Mouse (Mus musculus): ENCODE results near the gene Btnl1. TPM values are rescaled to one million over a fixed set of nuclear protein-coding genes. Genes with fewer than 3 reads are reported as not detected.

Btnl1 gene
- polyA plus RNA-seq, 1 experiment from 2014 or later, result not detected

DNA sequence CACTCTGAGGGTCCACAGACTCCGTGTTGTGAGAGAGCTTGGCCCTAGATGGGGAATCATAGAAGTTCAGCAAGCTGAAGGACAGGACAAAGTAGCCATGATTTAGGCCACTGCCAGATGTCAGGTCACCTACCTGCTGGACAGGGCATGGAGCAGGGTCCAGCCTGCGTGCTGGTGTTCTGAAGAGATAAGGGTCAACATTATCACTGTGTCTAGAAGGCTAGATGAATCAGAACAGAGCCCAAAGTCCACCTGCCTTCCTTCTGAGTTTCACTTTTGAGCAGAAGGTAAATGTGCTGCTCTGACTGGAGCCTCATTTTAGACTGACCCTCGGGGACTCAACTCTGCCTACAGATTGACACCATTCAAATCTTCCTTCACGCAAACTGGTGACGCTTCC lies 22.4 kb upstream of the Btnl1 start, which contains the start of gene Btnl2:
Btnl2 (plus strand) TSS at position 284 of the 400 bp plus-strand sequence.
- no peak for ATAC-seq (ENCODE audit: low FRiP score)
- no peak within 1 kb of the TSS for H3K27ac ChIP-seq (ENCODE audit: low read depth, low read length)
- H3K9me3 ChIP-seq (ENCODE audit: control insufficient read depth, low read length), result no peaks in the 10 kb centered on the region
- H3K4me2 ChIP-seq (replicated peaks; ENCODE audit: low read depth, low read length), result no peak within 1 kb of the TSS
- no peaks in the 10 kb centered on the region for H3K4me1 ChIP-seq (replicated peaks; ENCODE audit: control insufficient read depth, insufficient read depth, low read length)
- 88% methylated on average over 5 of the region's 5 CpGs for WGBS
- no peak within 1 kb of the TSS for H3K9ac ChIP-seq (ENCODE audit: low read depth, low read length)
- no peaks in the 10 kb centered on the region for H3K36me3 ChIP-seq (ENCODE audit: control insufficient read depth, insufficient read depth, low read length)
- DNase-seq (ENCODE audit: low spot score), result no peak
- H3K27me3 ChIP-seq (ENCODE audit: control insufficient read depth, insufficient read depth, low read length), result no peaks in the 10 kb centered on the region
- H3K4me3 ChIP-seq (ENCODE audit: low read depth, low read length), result no peak within 1 kb of the TSS

GRCm38 (mm10) chr17:34354940-34355339 lies 22.0 kb upstream of the Btnl1 start:
- Histone ChIP-seq H3K9me3 (ENCODE audit: control insufficient read depth, low read length) (no peaks in the 10 kb centered on the region), H3K27ac (ENCODE audit: low read depth, low read length) (no peak overlapping the region), H3K4me1 (replicated peaks; ENCODE audit: control insufficient read depth, insufficient read depth, low read length) (no peaks in the 10 kb centered on the region), H3K27me3 (ENCODE audit: control insufficient read depth, insufficient read depth, low read length) (no peaks in the 10 kb centered on the region), H3K4me3 (ENCODE audit: low read depth, low read length) (no peak overlapping the region), H3K36me3 (ENCODE audit: control insufficient read depth, insufficient read depth, low read length) (no peaks in the 10 kb centered on the region), H3K9ac (ENCODE audit: low read depth, low read length) (no peak overlapping the region), H3K4me2 (replicated peaks; ENCODE audit: low read depth, low read length) (no peak overlapping the region)
- 90% methylated on average over 1 of the region's 1 CpGs for WGBS
- DNase-seq (ENCODE audit: low spot score) (no peak), ATAC-seq (ENCODE audit: low FRiP score) (no peak)

GRCm38 (mm10) chr17:34362954-34363546 lies 13.9 kb upstream of the Btnl1 start:
- 82% methylated on average over 15 of the region's 15 CpGs for WGBS
- H3K4me3 ChIP-seq (ENCODE audit: low read depth, low read length), result no peak overlapping the region
- ATAC-seq (ENCODE audit: low FRiP score), result no peak

DNA sequence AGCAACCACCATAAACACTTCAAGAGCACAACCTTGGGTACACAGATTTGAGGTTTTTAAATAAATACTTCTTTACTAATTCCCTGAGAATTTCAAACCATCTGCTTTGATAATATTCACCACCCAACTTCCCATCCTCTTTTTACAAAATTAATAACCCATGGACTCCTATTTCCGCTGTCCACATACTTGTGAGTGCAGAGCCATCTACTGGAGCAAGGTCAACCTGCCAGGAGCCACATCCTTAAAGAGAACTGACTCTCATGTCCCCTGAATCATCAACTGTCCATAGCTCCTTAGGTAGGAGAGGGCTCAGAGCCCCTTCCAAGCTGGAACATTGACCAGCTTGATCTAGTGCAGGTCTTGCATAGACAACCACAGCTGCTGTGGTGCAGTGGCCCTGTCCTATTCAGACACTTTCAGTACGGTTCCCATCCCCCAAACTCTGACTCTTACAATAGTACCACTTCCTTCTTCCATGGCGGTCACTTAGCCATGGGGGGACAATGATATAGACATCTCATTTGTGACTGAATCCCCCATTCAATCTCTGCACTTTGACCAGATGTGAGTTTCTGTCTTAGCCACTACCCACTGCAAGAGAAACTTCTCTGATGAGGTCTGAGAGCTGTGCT lies 13.1 kb upstream of the Btnl1 start:
- 86% methylated on average over 3 of the region's 3 CpGs for WGBS
- H3K4me1 ChIP-seq (replicated peaks; ENCODE audit: control insufficient read depth, insufficient read depth, low read length), result no peaks in the 10 kb centered on the region
- H3K4me3 ChIP-seq (ENCODE audit: low read depth, low read length), result no peak overlapping the region
- H3K36me3 ChIP-seq (ENCODE audit: control insufficient read depth, insufficient read depth, low read length), result no peaks in the 10 kb centered on the region
- ATAC-seq (ENCODE audit: low FRiP score), result no peak
- no peaks in the 10 kb centered on the region for H3K9me3 ChIP-seq (ENCODE audit: control insufficient read depth, low read length)
- no peak overlapping the region for H3K27ac ChIP-seq (ENCODE audit: low read depth, low read length)
- no peak overlapping the region for H3K9ac ChIP-seq (ENCODE audit: low read depth, low read length)
- no peaks in the 10 kb centered on the region for H3K27me3 ChIP-seq (ENCODE audit: control insufficient read depth, insufficient read depth, low read length)
- DNase-seq (ENCODE audit: low spot score), result no peak
- no peak overlapping the region for H3K4me2 ChIP-seq (replicated peaks; ENCODE audit: low read depth, low read length)

More at GRCm38 (mm10) chr17:34362954-34363546, 13.9 kb upstream of the Btnl1 start:
- DNase-seq (ENCODE audit: low spot score), result no peak
- no peaks in the 10 kb centered on the region for H3K36me3 ChIP-seq (ENCODE audit: control insufficient read depth, insufficient read depth, low read length)
- H3K9ac ChIP-seq (ENCODE audit: low read depth, low read length), result no peak overlapping the region
- H3K4me1 ChIP-seq (replicated peaks; ENCODE audit: control insufficient read depth, insufficient read depth, low read length), result no peaks in the 10 kb centered on the region
- no peak overlapping the region for H3K27ac ChIP-seq (ENCODE audit: low read depth, low read length)
- H3K9me3 ChIP-seq (ENCODE audit: control insufficient read depth, low read length), result no peaks in the 10 kb centered on the region
- H3K4me2 ChIP-seq (replicated peaks; ENCODE audit: low read depth, low read length), result no peak overlapping the region
- H3K27me3 ChIP-seq (ENCODE audit: control insufficient read depth, insufficient read depth, low read length), result no peaks in the 10 kb centered on the region

DNA sequence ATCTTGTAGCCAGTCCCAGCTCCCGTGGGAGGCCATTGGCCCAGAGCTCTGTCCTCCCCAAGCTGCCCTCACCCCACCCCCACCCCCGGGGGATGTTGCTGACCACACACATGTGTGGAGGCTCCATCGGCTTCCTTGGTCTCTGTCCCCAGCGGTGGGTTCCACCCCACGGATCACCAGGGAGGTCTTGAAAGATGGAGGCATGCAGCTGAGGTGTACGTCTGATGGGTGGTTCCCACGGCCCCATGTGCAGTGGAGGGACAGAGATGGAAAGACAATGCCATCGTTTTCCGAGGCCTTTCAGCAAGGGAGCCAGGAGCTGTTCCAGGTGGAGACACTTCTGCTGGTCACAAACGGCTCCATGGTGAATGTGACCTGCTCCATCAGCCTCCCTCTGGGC lies 11.9 kb upstream of the Btnl1 start:
- Histone ChIP-seq H3K27me3 (ENCODE audit: control insufficient read depth, insufficient read depth, low read length) (no peaks in the 10 kb centered on the region), H3K4me2 (replicated peaks; ENCODE audit: low read depth, low read length) (no peak overlapping the region), H3K9me3 (ENCODE audit: control insufficient read depth, low read length) (no peaks in the 10 kb centered on the region), H3K4me3 (ENCODE audit: low read depth, low read length) (no peak overlapping the region), H3K27ac (ENCODE audit: low read depth, low read length) (no peak overlapping the region), H3K36me3 (ENCODE audit: control insufficient read depth, insufficient read depth, low read length) (no peaks in the 10 kb centered on the region), H3K4me1 (replicated peaks; ENCODE audit: control insufficient read depth, insufficient read depth, low read length) (no peaks in the 10 kb centered on the region), H3K9ac (ENCODE audit: low read depth, low read length) (no peak overlapping the region)
- ATAC-seq (ENCODE audit: low FRiP score), result no peak
- 75% methylated on average over 10 of the region's 10 CpGs for WGBS
- no peak for DNase-seq (ENCODE audit: low spot score)

- H3K4me3 ChIP-seq (ENCODE audit: low read depth, low read length), result no peak overlapping the region
- H3K4me1 ChIP-seq (replicated peaks; ENCODE audit: control insufficient read depth, insufficient read depth, low read length), result no peaks in the 10 kb centered on the region
- WGBS, result 87% methylated on average over 4 of the region's 4 CpGs
- H3K9ac ChIP-seq (ENCODE audit: low read depth, low read length), result no peak overlapping the region
- DNase-seq (ENCODE audit: low spot score) (no peak), ATAC-seq (ENCODE audit: low FRiP score) (no peak)
- no peaks in the 10 kb centered on the region for H3K36me3 ChIP-seq (ENCODE audit: control insufficient read depth, insufficient read depth, low read length)
- no peaks in the 10 kb centered on the region for H3K9me3 ChIP-seq (ENCODE audit: control insufficient read depth, low read length)
- no peak overlapping the region for H3K27ac ChIP-seq (ENCODE audit: low read depth, low read length)
- no peaks in the 10 kb centered on the region for H3K27me3 ChIP-seq (ENCODE audit: control insufficient read depth, insufficient read depth, low read length)
- H3K4me2 ChIP-seq (replicated peaks; ENCODE audit: low read depth, low read length), result no peak overlapping the region
These were observed 6.4 kb upstream of the Btnl1 start for GRCm38 (mm10) chr17:34370563-34370962.

DNA sequence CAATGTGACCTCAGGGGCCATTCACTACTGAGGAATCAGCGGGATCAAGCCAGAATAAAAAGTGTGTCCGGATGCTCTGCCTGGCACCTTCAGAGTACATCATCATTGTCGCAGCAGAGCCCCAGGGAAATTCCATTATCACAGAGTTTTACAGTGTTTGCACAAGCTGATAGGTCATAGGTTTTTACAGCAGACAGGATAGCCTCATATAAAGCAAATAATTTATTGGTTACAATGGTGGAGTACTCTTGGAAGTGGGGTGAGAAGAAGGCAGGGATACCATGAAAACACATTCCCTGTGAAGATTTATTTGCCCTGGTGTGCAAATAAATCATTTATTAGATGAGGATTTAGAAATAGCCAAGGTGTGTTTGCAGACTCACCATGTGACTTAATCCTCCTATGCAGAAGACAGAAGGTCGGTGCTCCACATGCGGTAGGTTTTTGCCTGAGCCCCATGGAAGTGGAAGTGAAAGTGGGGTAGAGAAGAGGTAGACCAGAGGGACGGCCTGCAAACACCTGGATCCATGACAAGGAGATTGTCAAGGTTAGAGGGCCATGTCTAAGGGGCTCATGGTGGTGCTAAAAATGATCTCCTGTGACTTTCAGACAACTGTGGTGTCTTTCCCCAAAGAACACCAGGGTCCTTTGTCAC lies 3.8 kb upstream of the Btnl1 start:
- Histone ChIP-seq H3K4me3 (ENCODE audit: low read depth, low read length) (no peak overlapping the region), H3K4me2 (replicated peaks; ENCODE audit: low read depth, low read length) (no peak overlapping the region), H3K27me3 (ENCODE audit: control insufficient read depth, insufficient read depth, low read length) (no peaks in the 10 kb centered on the region), H3K9me3 (ENCODE audit: control insufficient read depth, low read length) (no peaks in the 10 kb centered on the region), H3K9ac (ENCODE audit: low read depth, low read length) (no peak overlapping the region), H3K27ac (ENCODE audit: low read depth, low read length) (no peak overlapping the region), H3K36me3 (ENCODE audit: control insufficient read depth, insufficient read depth, low read length) (no peaks in the 10 kb centered on the region), H3K4me1 (replicated peaks; ENCODE audit: control insufficient read depth, insufficient read depth, low read length) (no peaks in the 10 kb centered on the region)
- ATAC-seq (ENCODE audit: low FRiP score) (no peak), DNase-seq (ENCODE audit: low spot score) (no peak)
- WGBS, result 83% methylated on average over 6 of the region's 6 CpGs

DNA sequence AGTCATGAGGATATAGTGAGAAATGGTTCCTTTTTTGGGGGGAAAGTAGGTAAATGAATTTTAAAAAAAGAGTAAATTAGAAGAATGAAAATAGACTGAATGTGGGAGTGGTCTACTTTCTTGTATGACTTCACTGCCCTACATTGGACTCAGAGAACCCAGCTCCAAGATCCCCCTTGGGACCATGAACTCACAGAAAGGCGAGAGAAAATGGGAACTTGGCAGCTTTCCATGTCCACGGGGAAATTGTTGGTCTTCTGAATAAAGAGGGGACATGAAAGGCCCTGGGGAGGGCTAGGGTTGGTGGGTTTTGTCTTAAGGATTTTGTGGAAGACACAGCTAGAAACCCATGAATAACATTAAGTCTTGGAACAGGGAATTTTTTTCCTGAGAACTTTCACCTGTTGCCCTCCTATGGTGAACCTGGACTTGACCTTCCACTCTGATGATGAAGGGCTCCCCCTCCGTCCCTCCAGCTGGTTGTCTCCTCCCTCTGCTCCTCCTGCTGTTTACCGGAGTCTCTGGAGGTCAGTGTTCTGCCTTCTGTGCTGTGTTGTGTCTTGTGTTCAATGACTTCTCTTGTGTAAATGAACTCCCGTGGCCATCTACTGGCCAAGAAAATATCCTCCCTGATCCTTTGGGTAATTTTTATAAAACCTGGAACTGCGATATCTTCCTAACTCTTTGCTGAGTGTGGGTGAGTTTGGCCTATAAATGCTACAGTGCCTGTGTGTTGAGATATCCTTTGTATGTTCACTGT lies 698 bp downstream of the Btnl1 start:
- WGBS, result 75% methylated on average over 6 of the region's 6 CpGs
- ATAC-seq (ENCODE audit: low FRiP score) (no peak), DNase-seq (ENCODE audit: low spot score) (no peak)
- Histone ChIP-seq H3K9me3 (ENCODE audit: control insufficient read depth, low read length) (no peaks in the 10 kb centered on the region), H3K9ac (ENCODE audit: low read depth, low read length) (no peak overlapping the region), H3K27me3 (ENCODE audit: control insufficient read depth, insufficient read depth, low read length) (no peaks in the 10 kb centered on the region), H3K4me1 (replicated peaks; ENCODE audit: control insufficient read depth, insufficient read depth, low read length) (no peaks in the 10 kb centered on the region), H3K36me3 (ENCODE audit: control insufficient read depth, insufficient read depth, low read length) (no peaks in the 10 kb centered on the region), H3K4me3 (ENCODE audit: low read depth, low read length) (no peak overlapping the region), H3K4me2 (replicated peaks; ENCODE audit: low read depth, low read length) (no peak overlapping the region), H3K27ac (ENCODE audit: low read depth, low read length) (no peak overlapping the region)

Data from hindbrain, embryonic 11.5 days (tissue).